Mouse (Mus musculus): ENCODE measurements around the gene Prrc2b. TPM values are rescaled to one million over a fixed set of nuclear protein-coding genes. Genes with fewer than 3 reads are reported as not detected.

Prrc2b gene
- polyA plus RNA-seq, 1 experiment from 2014 or later = 54.7 TPM

GRCm38 (mm10) chr2:32153041-32153790 lies 2.3 kb downstream of the Prrc2b start:
- Histone ChIP-seq H3K27me3 (replicated peaks) (no peaks in the 10 kb centered on the region), H3K9me3 (replicated peaks) (no peaks in the 10 kb centered on the region), H3K4me3 (peak overlapping the region; percentile 80), H3K9ac (peak overlapping the region; percentile 97), H3K36me3 (no peaks in the 10 kb centered on the region), H3K4me2 (peak overlapping the region; percentile 96), H3K4me1 (replicated peaks) (peaks cover 65% of the 10 kb centered on the region), H3K27ac (ENCODE audit: poor library complexity, severe bottlenecking) (peak overlapping the region; percentile 97)
- no peak for ATAC-seq (ENCODE audit: insufficient number of reproducible peaks, low FRiP score)
- WGBS = 6% methylated on average over 13 of the region's 13 CpGs

DNA sequence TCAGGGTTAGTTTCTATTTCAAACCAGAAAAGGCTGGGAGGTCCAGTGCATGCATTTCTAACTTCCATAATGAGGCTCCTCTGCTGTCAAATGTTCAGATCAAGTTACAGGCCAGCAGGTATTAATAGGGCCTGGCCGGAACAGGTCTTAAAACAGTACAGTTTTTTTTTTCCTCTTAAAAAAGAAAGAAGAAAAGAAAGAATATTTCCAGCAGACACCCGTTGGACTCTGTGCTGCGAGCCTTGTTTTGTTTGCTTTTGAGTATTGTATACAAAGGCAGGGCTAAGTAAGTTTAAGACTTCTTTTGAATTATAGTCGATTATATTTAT lies 2.9 kb downstream of the Prrc2b start:
- ATAC-seq (ENCODE audit: insufficient number of reproducible peaks, low FRiP score) = no peak
- Histone ChIP-seq H3K36me3 (no peaks in the 10 kb centered on the region), H3K4me1 (replicated peaks) (peaks cover 70% of the 10 kb centered on the region), H3K27me3 (replicated peaks) (no peaks in the 10 kb centered on the region), H3K9me3 (replicated peaks) (no peaks in the 10 kb centered on the region), H3K9ac (peak overlapping the region; percentile 97), H3K4me2 (peak overlapping the region; percentile 96), H3K27ac (ENCODE audit: poor library complexity, severe bottlenecking) (peak overlapping the region; percentile 97), H3K4me3 (peak overlapping the region; percentile 80)
- WGBS = 37% methylated on average over 4 of the region's 4 CpGs

GRCm38 (mm10) chr2:32154334-32154997 lies 3.6 kb downstream of the Prrc2b start:
- no peaks in the 10 kb centered on the region for H3K9me3 ChIP-seq (replicated peaks)
- no peaks in the 10 kb centered on the region for H3K27me3 ChIP-seq (replicated peaks)
- H3K4me1 ChIP-seq (replicated peaks) = peaks cover 77% of the 10 kb centered on the region
- H3K4me2 ChIP-seq = peak overlapping the region; percentile 96
- H3K4me3 ChIP-seq = peak overlapping the region; percentile 80; the same call in 1 of the 2 replicates
- peak overlapping the region; percentile 97 for H3K9ac ChIP-seq
- no peak for ATAC-seq (ENCODE audit: insufficient number of reproducible peaks, low FRiP score)
- WGBS = 24% methylated on average over 9 of the region's 9 CpGs
- H3K36me3 ChIP-seq = no peaks in the 10 kb centered on the region
- peak overlapping the region; percentile 97 for H3K27ac ChIP-seq (ENCODE audit: poor library complexity, severe bottlenecking)

DNA sequence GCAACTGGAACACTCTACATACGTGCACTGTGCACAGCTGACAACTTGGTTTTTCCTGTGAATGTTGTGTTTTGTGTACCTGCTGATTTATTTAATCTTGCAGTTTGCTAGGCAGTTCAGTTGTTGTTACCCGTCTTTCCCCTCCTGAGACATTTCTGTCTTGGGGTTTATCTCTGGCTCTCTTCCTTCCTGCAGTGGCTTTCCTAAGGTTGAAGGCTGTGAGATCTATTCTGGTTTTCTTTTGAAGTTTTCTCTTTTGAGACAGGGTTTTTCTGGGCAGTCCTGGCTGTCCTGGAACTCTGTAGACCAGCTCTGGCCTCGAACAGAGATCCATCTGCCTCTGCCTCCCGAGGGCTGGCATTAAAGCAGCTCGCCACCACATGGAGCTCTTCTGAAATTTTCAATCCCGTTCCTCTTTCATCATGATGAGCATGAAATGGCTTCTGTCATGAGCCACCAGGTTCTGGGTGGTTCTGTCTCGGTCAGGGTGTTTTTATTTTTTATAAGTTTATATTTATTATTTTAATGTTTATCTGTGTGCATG lies 4.2 kb downstream of the Prrc2b start:
- ATAC-seq (ENCODE audit: insufficient number of reproducible peaks, low FRiP score) = no peak
- H3K9ac ChIP-seq = peak overlapping the region; percentile 30; the same call in 1 of the 2 replicates
- WGBS = 41% methylated on average over 7 of the region's 7 CpGs
- H3K4me2 ChIP-seq = peak overlapping the region; percentile 96
- H3K9me3 ChIP-seq (replicated peaks) = no peaks in the 10 kb centered on the region
- 0 out of 2 replicates have a peak, but pooled peaks cover 3% of the 10 kb centered on the region for H3K36me3 ChIP-seq
- H3K27me3 ChIP-seq (replicated peaks) = no peaks in the 10 kb centered on the region
- H3K27ac ChIP-seq (ENCODE audit: poor library complexity, severe bottlenecking) = peak overlapping the region; percentile 97
- no peak overlapping the region for H3K4me3 ChIP-seq
- H3K4me1 ChIP-seq (replicated peaks) = peaks cover 82% of the 10 kb centered on the region

GRCm38 (mm10) chr2:32155614-32156013 lies 4.7 kb downstream of the Prrc2b start:
- Histone ChIP-seq H3K4me1 (replicated peaks) (peaks cover 85% of the 10 kb centered on the region), H3K4me3 (no peak overlapping the region), H3K36me3 (0 out of 2 replicates have a peak, but pooled peaks cover 3% of the 10 kb centered on the region), H3K9ac (0 out of 2 replicates have a peak overlapping the region, but pooled peaks have one; percentile 40), H3K27ac (ENCODE audit: poor library complexity, severe bottlenecking) (peak overlapping the region; percentile 97), H3K4me2 (peak overlapping the region; percentile 96), H3K27me3 (replicated peaks) (no peaks in the 10 kb centered on the region), H3K9me3 (replicated peaks) (no peaks in the 10 kb centered on the region)
- ATAC-seq (ENCODE audit: insufficient number of reproducible peaks, low FRiP score) = no peak
- 33% methylated on average over 6 of the region's 6 CpGs for WGBS

DNA sequence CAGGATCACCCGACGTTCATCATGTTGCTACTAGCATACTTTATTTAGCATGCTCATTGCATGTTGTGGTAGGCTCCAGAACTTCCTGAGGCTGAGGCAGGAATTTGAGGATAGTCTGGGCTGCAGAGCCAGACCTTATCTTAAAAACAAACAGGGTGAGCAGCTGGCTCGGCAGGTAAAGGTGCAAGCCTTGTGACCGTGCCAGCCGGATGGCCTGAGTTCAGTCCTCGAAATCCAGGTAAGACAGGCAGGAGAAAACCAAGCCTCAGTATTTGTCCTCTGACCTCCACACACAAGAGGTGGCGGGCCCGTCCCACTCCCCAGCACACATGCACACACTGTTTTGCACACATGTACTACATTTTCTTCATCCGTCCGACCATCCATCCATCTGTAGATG lies 5.8 kb downstream of the Prrc2b start:
- H3K36me3 ChIP-seq = 0 out of 2 replicates have a peak, but pooled peaks cover 3% of the 10 kb centered on the region
- no peak overlapping the region for H3K4me2 ChIP-seq
- WGBS = 68% methylated on average over 10 of the region's 10 CpGs
- H3K4me3 ChIP-seq = no peak overlapping the region
- no peaks in the 10 kb centered on the region for H3K27me3 ChIP-seq (replicated peaks)
- no peaks in the 10 kb centered on the region for H3K9me3 ChIP-seq (replicated peaks)
- ATAC-seq (ENCODE audit: insufficient number of reproducible peaks, low FRiP score) = no peak
- no peak overlapping the region for H3K27ac ChIP-seq (ENCODE audit: poor library complexity, severe bottlenecking)
- H3K9ac ChIP-seq = no peak overlapping the region
- H3K4me1 ChIP-seq (replicated peaks) = peaks cover 90% of the 10 kb centered on the region

DNA sequence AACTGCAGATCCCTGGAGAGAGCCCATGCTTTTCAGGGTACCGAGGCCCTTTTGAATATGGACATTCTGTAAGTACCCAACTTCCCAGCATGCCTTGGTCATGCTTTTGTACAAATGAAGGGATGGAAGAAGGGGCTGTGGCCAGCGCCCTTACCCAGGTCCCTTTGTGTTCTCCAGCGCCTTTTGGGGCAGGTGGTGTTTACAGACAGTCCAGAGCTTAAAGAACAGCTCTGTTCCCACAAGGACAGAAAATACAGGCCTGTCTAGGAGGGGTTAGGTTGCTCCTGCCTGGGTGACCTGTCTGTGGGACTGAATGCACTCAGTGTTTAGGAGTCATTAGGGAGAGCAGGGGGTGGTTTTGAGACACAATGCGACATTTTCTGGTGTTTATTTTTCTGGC lies 6.4 kb downstream of the Prrc2b start:
- Histone ChIP-seq H3K27me3 (replicated peaks) (no peaks in the 10 kb centered on the region), H3K27ac (ENCODE audit: poor library complexity, severe bottlenecking) (no peak overlapping the region), H3K4me2 (no peak overlapping the region), H3K36me3 (0 out of 2 replicates have a peak, but pooled peaks cover 8% of the 10 kb centered on the region), H3K4me3 (no peak overlapping the region), H3K9ac (peak overlapping the region; percentile 37; the same call in 1 of the 2 replicates), H3K9me3 (replicated peaks) (no peaks in the 10 kb centered on the region), H3K4me1 (replicated peaks) (peaks cover 89% of the 10 kb centered on the region)
- 48% methylated on average over 4 of the region's 4 CpGs for WGBS
- no peak for ATAC-seq (ENCODE audit: insufficient number of reproducible peaks, low FRiP score)

GRCm38 (mm10) chr2:32158616-32159239 lies 7.8 kb downstream of the Prrc2b start:
- WGBS = 72% methylated on average over 12 of the region's 12 CpGs
- Histone ChIP-seq H3K9me3 (replicated peaks) (no peaks in the 10 kb centered on the region), H3K27me3 (replicated peaks) (no peaks in the 10 kb centered on the region), H3K9ac (no peak overlapping the region), H3K4me3 (no peak overlapping the region), H3K4me1 (replicated peaks) (peaks cover 85% of the 10 kb centered on the region), H3K4me2 (no peak overlapping the region), H3K27ac (ENCODE audit: poor library complexity, severe bottlenecking) (no peak overlapping the region; the same call in 1 of the 2 replicates), H3K36me3 (0 out of 2 replicates have a peak, but pooled peaks cover 13% of the 10 kb centered on the region)
- no peak for ATAC-seq (ENCODE audit: insufficient number of reproducible peaks, low FRiP score)

DNA sequence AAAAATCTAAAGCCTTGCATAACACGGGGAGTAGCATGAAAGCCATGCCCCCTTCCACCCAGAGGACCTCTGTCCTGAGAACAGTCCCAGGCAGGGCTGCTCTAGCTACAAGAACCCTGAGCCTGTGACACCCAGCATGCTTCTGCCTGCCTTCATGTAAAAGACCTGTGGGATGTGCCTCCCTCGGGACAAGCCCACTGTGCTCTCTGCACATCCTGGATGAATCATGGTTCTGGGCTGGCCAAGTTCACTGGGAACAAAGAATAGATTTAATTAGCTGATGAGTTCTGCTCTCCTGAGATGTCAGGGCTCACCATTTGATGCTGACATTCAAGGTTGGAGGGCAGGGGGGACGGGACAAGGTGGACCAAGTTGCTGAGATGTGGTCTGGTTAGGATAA lies 9.6 kb downstream of the Prrc2b start:
- Histone ChIP-seq H3K9ac (no peak overlapping the region), H3K4me3 (no peak overlapping the region), H3K4me1 (replicated peaks) (peaks cover 83% of the 10 kb centered on the region), H3K27ac (ENCODE audit: poor library complexity, severe bottlenecking) (no peak overlapping the region), H3K27me3 (replicated peaks) (no peaks in the 10 kb centered on the region), H3K4me2 (no peak overlapping the region), H3K36me3 (0 out of 2 replicates have a peak, but pooled peaks cover 13% of the 10 kb centered on the region), H3K9me3 (replicated peaks) (no peaks in the 10 kb centered on the region)
- ATAC-seq (ENCODE audit: insufficient number of reproducible peaks, low FRiP score) = no peak
- 74% methylated on average over 3 of the region's 3 CpGs for WGBS

DNA sequence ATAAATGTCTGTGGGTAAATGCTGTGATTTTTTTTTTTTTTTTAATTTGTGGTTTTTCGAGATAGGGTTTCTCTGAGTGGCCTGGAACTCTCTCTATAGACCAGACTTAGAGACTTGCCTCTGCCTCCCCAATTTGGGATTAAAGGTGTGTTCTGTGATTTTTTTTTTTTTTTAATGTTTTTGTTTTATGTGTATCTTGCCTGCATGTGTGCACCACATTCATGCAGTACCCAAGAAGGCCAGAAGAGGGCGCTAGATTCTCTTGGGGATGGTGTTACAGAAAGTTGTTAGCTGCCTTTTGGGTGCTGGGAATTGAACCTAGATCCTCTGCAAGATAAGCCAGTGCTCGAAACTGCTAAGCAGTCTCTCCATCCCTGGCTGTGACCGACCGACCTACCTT lies 10.1 kb downstream of the Prrc2b start:
- no peak for ATAC-seq (ENCODE audit: insufficient number of reproducible peaks, low FRiP score)
- H3K4me3 ChIP-seq = no peak overlapping the region
- no peak overlapping the region for H3K9ac ChIP-seq
- no peaks in the 10 kb centered on the region for H3K9me3 ChIP-seq (replicated peaks)
- no peaks in the 10 kb centered on the region for H3K27me3 ChIP-seq (replicated peaks)
- peaks cover 82% of the 10 kb centered on the region for H3K4me1 ChIP-seq (replicated peaks)
- H3K36me3 ChIP-seq = 0 out of 2 replicates have a peak, but pooled peaks cover 13% of the 10 kb centered on the region
- H3K4me2 ChIP-seq = no peak overlapping the region
- 77% methylated on average over 5 of the region's 5 CpGs for WGBS
- H3K27ac ChIP-seq (ENCODE audit: poor library complexity, severe bottlenecking) = no peak overlapping the region

DNA sequence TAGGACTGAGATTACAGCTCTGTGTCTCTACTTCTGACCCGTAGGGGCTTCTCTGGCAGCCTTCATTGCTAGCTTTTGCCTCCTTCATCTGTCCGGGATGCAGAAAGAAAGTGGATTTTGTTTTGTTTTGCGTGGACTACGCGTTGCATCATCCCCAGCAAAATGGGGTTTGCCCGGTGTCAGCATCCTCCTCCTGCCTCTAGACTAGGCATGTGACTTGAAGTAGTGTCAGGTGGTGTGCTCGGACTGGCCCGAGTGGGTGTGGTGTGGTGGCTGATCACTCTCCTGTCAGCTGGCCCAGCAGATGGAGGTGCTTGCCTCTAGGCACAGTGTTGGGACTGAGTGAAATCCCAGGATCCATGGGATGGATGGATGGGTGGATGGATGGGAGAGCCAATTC lies 11.2 kb downstream of the Prrc2b start:
- no peak overlapping the region for H3K27ac ChIP-seq (ENCODE audit: poor library complexity, severe bottlenecking)
- no peak for ATAC-seq (ENCODE audit: insufficient number of reproducible peaks, low FRiP score)
- H3K4me2 ChIP-seq = no peak overlapping the region
- no peak overlapping the region for H3K9ac ChIP-seq
- H3K36me3 ChIP-seq = 0 out of 2 replicates have a peak, but pooled peaks cover 13% of the 10 kb centered on the region
- no peaks in the 10 kb centered on the region for H3K27me3 ChIP-seq (replicated peaks)
- H3K4me1 ChIP-seq (replicated peaks) = peaks cover 82% of the 10 kb centered on the region
- H3K9me3 ChIP-seq (replicated peaks) = no peaks in the 10 kb centered on the region
- H3K4me3 ChIP-seq = no peak overlapping the region
- WGBS = 91% methylated on average over 8 of the region's 8 CpGs

Measured in heart, embryonic 12.5 days (tissue).